Mouse (Mus musculus) frontal cortex, postnatal 25 days (tissue): ENCODE measurements around the gene Dcaf11.

Experiments
- DNase-seq, 2 experiments: peaks; one replicate each; pipeline ENCODE4 v3.0.0; 2022; ENCODE audit warnings: low spot score in 2 of 2

Dcaf11 gene

GRCm38 (mm10) chr14:55559799-55560201 is at the start of gene Dcaf11:
TSS of gene Dcaf11 (plus strand) at chr14:55560006.
- DNase-seq, result peak; percentile 70 to 80

GRCm38 (mm10) chr14:55510125-55510731 is 49.6 kb upstream of the Dcaf11 start, which contains the start of gene Cpne6:
TSS of gene Cpne6 (plus strand) at chr14:55510445.
- DNase-seq, result peak; percentile 24 to 40

- peak; percentile 31 to 45 for DNase-seq
Observed at GRCm38 (mm10) chr14:55511037-55511436, 48.8 kb upstream of the Dcaf11 start.

- no peak for DNase-seq
Observed at GRCm38 (mm10) chr14:55513927-55514326, 45.9 kb upstream of the Dcaf11 start.

GRCm38 (mm10) chr14:55515846-55516245 is 44.0 kb upstream of the Dcaf11 start:
- DNase-seq, result no peak

GRCm38 (mm10) chr14:55518897-55519296 is 40.9 kb upstream of the Dcaf11 start:
- DNase-seq, result peak; percentile 23 to 48

GRCm38 (mm10) chr14:55519604-55520003 is 40.2 kb upstream of the Dcaf11 start:
- no peak for DNase-seq

- no peak for DNase-seq
Observed at GRCm38 (mm10) chr14:55520451-55521361, 39.1 kb upstream of the Dcaf11 start.

- DNase-seq, result no peak
Observed at GRCm38 (mm10) chr14:55524062-55524461, 35.7 kb upstream of the Dcaf11 start.

- DNase-seq, result no peak
Observed at GRCm38 (mm10) chr14:55524785-55525184, 35.0 kb upstream of the Dcaf11 start, which contains the start of gene Nrl. TSS of gene Nrl (minus strand) at chr14:55524981.

- DNase-seq, result no peak
Observed at GRCm38 (mm10) chr14:55526674-55527073, 33.1 kb upstream of the Dcaf11 start.

GRCm38 (mm10) chr14:55527940-55528339 is 31.9 kb upstream of the Dcaf11 start:
- no peak for DNase-seq

GRCm38 (mm10) chr14:55536116-55536745 is 23.6 kb upstream of the Dcaf11 start:
- no peak for DNase-seq

GRCm38 (mm10) chr14:55540067-55540786 is 19.6 kb upstream of the Dcaf11 start, which contains the start of gene Pck2:
TSS of gene Pck2 (plus strand) at chr14:55540266.
- peak; percentile 45 to 60 for DNase-seq

GRCm38 (mm10) chr14:55540787-55541321 is 19.0 kb upstream of the Dcaf11 start:
- DNase-seq, result peak; percentile 49 to 63

GRCm38 (mm10) chr14:55542268-55542667 is 17.5 kb upstream of the Dcaf11 start:
- DNase-seq, result no peak

GRCm38 (mm10) chr14:55544334-55544733 is 15.5 kb upstream of the Dcaf11 start:
- DNase-seq, result no peak

- DNase-seq, result no peak
Observed at GRCm38 (mm10) chr14:55550191-55550590, 9.6 kb upstream of the Dcaf11 start.

GRCm38 (mm10) chr14:55551347-55551746 is 8.5 kb upstream of the Dcaf11 start:
- DNase-seq, result no peak

- no peak for DNase-seq
Observed at GRCm38 (mm10) chr14:55551794-55552193, 8.0 kb upstream of the Dcaf11 start.

- no peak for DNase-seq
Observed at GRCm38 (mm10) chr14:55554635-55555034, 5.2 kb upstream of the Dcaf11 start.
